Mouse (Mus musculus) gastrocnemius, postnatal 10 days (tissue): ENCODE results near the gene Zfp105. TPM values are rescaled to one million over a fixed set of nuclear protein-coding genes. Genes with fewer than 3 reads are reported as not detected.
A peak's percentile ranks its signal among the peaks of the same experiment; 100 is the strongest.

Experiments
- DNase-seq: peaks from one replicate; pipeline ENCODE4 v3.0.0; 2021; ENCODE audit warnings: mixed read lengths
- long read RNA-seq, 2 experiments: library from polyadenylated mRNA; stranded (forward); transcript quantifications; one replicate each; pipeline ENCODE4 v2.0.0; 2021
- total RNA-seq, 2 experiments: library from RNA; stranded (reverse); gene quantifications; 2 replicates each; pipeline ENCODE4 v1.2.3; 2021

The Zfp105 gene
- total RNA-seq = 1 to 10 TPM; 4.6 to 6.3 TPM
- long read RNA-seq, experiment 1, partial matches to known transcripts = 0 of 3 reads
- long read RNA-seq, experiment 1, other reads (novel, unspliced or antisense) = 0 of 3 reads
- long read RNA-seq, experiment 2, partial matches to known transcripts = 0 of 1 reads
- long read RNA-seq, experiment 2, other reads (novel, unspliced or antisense) = 0 of 1 reads

- DNase-seq = peak; percentile 54
Measured at GRCm38 (mm10) chr9:122922936-122923381, at the start of gene Zfp105. Gene Zfp105 (plus strand): TSS chr9:122923072.

GRCm38 (mm10) chr9:122874653-122875052 lies 48.2 kb upstream of the Zfp105 start:
- DNase-seq = no peak

DNA sequence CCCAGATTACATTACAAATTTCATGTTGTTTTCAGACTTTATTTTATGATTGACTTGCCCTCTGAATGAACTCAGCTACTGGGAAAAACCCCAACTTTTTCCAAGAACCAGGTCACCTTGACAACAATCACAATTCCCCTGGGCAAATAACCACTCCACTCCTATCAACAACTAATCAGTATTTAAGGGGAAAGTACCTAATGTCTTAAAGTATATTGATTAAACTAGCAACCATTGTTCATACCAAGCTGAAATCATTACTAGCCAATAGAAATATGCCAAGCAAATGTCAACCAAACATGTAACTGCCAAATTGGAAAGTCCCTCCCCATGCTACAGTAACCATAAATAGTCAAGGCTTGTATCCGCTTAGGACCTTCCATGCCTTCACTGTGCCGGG lies 47.7 kb upstream of the Zfp105 start:
- DNase-seq = no peak

DNA sequence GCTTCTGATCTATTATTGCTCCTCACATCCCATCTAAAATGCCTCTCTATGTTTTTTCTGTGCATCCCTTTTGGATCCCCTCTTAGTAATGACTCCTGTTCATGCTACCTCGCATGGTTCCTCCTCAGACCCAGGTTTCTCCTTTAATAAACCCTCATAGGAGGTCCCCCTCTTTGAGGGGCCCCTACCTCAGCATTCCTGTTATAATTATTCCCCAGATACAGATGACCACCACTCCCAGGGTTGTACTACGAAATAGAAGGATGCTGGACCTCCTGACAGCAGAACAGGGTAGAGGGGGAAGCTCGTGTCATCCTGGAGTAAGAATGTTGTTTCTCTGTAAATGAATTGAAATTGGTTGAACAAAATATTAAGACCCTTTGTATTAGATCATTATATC lies 37.5 kb upstream of the Zfp105 start, which contains the start of gene Zkscan7:
Gene Zkscan7, plus strand, starts transcription at position 301 of the 400 bp plus-strand sequence.
- DNase-seq = no peak

DNA sequence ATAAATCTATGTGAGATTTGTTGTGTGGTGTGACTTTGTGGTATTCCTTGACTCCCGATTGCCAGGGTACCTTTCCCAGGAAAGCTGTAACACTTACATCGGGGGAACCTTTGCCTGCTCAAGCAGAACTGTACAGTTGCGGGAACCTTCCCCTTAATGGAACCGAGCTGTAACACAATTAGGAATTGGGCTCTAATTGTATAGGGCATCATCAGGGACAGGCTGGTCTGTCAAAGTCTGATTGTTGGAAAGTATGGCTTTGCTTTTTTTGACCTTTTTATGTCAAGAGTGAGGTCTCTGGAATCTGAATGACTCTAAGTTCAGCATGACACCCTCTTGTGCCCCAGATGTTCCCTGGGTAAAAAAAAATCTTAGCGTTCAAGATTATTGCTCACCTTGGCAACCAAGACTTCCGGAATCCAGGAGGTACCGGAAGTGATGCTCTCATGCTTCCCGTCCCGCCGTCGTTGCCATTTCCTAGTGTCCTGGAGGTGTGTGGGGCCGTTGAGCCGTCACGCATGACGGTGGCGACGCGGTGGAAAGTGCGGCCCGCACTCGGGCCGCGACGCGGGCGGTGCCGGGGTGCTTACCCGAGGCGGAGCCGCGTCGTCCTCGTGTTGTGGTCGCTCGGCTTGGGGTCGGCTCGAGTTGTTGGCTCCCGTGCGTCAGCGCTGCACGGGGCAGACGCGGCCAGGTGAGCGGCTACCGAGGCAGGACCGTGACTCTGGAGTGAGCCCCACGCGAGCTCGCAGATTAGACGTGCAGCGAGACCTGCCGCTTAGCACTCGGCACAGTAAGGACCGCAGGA lies 36.3 kb upstream of the Zfp105 start:
- peak; percentile 35 for DNase-seq

GRCm38 (mm10) chr9:122901047-122901446 lies 21.8 kb upstream of the Zfp105 start:
- DNase-seq = no peak

DNA sequence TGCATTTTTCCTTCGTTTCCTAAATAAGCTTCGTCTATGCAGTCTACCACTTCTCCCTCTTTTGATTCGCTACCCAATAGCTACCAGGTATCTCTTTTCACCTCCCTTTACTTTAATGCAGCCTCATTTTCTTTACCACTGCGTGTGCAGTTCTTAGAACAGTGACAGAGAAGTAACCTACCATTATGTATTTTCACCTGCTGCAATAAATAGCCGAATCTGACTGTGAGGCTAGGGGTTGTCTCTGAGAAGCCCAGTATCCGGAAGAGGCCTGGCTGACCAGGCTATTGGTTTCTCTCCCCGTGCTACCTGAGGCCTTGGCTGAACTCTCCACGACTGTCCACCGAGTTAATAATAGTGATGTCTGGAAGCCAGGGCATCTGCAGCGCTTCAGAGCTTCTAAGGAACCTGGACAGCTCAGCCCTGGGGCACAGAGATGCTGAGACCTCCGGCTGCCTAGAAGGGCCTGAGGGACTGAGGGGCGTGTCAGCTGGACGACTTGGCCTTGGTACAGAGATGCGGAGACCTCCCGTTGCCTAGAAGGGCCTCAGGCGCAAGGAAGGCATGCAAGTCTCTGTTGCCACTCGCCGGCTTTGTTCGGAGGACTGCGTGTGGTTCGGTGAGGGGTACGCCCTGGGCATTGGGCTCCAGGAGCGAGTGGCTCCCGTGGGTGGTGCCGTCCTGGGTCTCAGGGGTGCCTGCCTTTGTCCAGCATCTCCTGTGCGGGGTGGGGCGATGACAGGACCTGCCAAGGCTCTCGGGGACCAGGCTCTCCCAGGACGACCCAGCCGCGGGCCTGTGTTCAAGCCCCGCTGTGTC lies 19.9 kb upstream of the Zfp105 start:
- DNase-seq = peak; percentile 59

GRCm38 (mm10) chr9:122922436-122922835 lies 436 bp upstream of the Zfp105 start:
- no peak for DNase-seq

DNA sequence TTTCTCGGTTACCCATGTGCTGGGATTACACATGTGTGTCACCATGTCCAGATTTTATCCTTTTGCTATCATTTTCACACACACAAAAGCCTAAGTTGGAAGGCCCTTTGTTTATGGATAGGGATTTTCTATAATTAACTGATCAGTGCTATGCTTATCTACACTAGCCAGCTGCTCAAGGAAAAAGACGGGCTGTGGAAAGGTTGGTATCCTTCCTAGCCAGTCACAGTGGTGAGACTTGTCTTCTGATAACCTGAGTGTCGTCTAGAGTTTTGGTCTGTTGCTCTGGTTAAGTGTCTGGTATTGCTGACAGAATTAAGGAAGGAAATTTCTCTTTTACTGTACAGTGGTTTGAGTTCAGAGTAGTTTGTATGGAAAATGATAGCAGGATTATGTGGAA lies 6.0 kb downstream of the Zfp105 start:
- no peak for DNase-seq

DNA sequence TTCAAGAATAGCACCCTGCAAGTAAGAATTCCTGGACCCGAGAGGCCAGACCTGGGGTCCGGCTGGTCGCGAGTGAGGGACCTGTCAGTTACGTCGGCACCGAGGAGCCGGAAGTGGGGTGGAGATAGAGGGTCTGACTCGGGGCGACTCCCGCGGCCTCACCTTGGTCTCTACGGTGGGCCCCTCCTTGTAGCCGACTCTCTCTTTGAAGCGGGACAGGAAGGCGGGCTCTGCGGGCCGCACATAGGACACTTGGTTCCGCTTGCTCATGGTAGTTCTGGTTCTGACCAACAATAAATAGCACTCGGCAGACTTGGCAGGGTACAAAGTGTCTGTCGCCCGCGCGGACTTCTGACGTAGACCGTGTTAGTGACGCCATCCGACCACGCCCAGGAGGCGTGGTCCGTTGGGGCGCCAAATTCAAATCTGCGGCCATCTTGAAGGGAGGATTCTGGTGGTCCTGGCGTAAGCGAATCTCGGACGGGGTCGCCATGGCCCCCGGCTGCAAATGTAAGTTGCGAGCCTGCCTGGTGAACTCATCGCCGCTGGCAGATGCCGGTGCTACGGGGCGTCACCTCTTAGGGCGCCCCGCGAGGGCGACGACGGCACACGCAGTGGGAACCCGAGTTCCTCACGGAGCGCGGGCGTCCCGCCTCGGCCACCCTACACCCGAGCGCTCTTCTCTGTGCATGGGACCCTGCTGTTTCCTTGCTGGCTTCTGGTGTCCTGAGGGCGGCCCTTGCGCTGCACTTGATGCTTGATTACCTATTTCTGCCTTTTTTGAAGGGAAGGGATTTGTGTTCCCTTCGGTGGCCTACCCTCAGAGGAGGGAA lies 28.0 kb downstream of the Zfp105 start, which contains the start of the genes 1110059G10Rik and Kif15:
Gene 1110059G10Rik, minus strand, starts transcription at position 358 of the 833 bp plus-strand sequence.
Gene Kif15, plus strand, starts transcription at position 404 of the 833 bp plus-strand sequence.
- peak; percentile 94 for DNase-seq

Other genes with a start within 250 kb of the Zfp105 start
- gene Topaz1, start 175.7 kb upstream of the Zfp105 start, total RNA-seq = not detected
- gene Tcaim, start 117.5 kb upstream of the Zfp105 start, total RNA-seq = 10 to 100 TPM; 21.9 to 25.0 TPM
- not detected for gene Gm35549, start 79.0 kb upstream of the Zfp105 start, total RNA-seq
- 10 to 100 TPM; 46.6 to 60.7 TPM for gene Zfp445, start 57.1 kb upstream of the Zfp105 start, total RNA-seq
- gene Zkscan7, start 37.4 kb upstream of the Zfp105 start, total RNA-seq = 1 to 10 TPM; 4.9 to 6.1 TPM
- gene 1110059G10Rik, start 27.9 kb downstream of the Zfp105 start, total RNA-seq = 10 to 100 TPM; 14.6 to 15.6 TPM
- gene Kif15, start 28.0 kb downstream of the Zfp105 start, total RNA-seq = 1 to 10 TPM; 7.9 to 8.1 TPM
- gene Tmem42, start 98.3 kb downstream of the Zfp105 start, total RNA-seq = 10 to 100 TPM; 12.8 to 12.9 TPM
- under 1 TPM; 0.38 to 0.49 TPM for gene Tgm4, start 111.7 kb downstream of the Zfp105 start, total RNA-seq
- gene Zdhhc3, start 190.1 kb downstream of the Zfp105 start, total RNA-seq = 10 to 100 TPM; 43.3 to 46.9 TPM
- gene Exosc7, start 190.1 kb downstream of the Zfp105 start, total RNA-seq = 10 to 100 TPM; 18.7 to 24.0 TPM
- gene Clec3b, start 227.9 kb downstream of the Zfp105 start, total RNA-seq = 100 to 1,000 TPM in 1 of 2 experiments, 10 to 100 TPM in 1; 92.5 to 112 TPM